ENCODE assay signal across 14 mouse cellular contexts in genomic region chr2:71159576-71160306, GRCm38 (mm10). TPM values are rescaled to one million over a fixed set of nuclear protein-coding genes. Genes with fewer than 3 reads are reported as not detected.
A peak's percentile ranks its signal among the peaks of the same experiment; 100 is the strongest.
DNase-seq lines count a peak whose midpoint lies in the region; ATAC-seq and TF ChIP-seq lines count a peak whose summit lies in the region.
"Had no signal": no experiment of that assay in that cellular context is flagged by ENCODE, and none has a peak within 500 bp of the region (broad histone marks: within the 10 kb centered on the region; RNA-seq: fewer than 3 reads in every experiment).

No protein-coding gene starts in this region.

- H3K27me3 ChIP-seq in kidney, postnatal 0 days (ENCODE audit: insufficient read depth, low read length), result no peaks in the 10 kb centered on the region
- H3K27me3 ChIP-seq in forebrain, embryonic 12.5 days, result no peaks in the 10 kb centered on the region
- H3K27me3 ChIP-seq in midbrain, embryonic 13.5 days, result no peaks in the 10 kb centered on the region

- WGBS in kidney, postnatal 0 days, result 70% methylated on average over 16 of the region's 16 CpGs
- WGBS in forebrain, embryonic 12.5 days, result 70% methylated on average over 16 of the region's 16 CpGs
- WGBS in midbrain, embryonic 13.5 days, result 77% methylated on average over 16 of the region's 16 CpGs

- H3K36me3 ChIP-seq in kidney, postnatal 0 days (ENCODE audit: insufficient read depth, low read length), result no peaks in the 10 kb centered on the region
- no peaks in the 10 kb centered on the region for H3K36me3 ChIP-seq in forebrain, embryonic 12.5 days (replicated peaks)
- H3K36me3 ChIP-seq in midbrain, embryonic 13.5 days, result no peaks in the 10 kb centered on the region
- H3K36me3 ChIP-seq: limb, embryonic 10.5 days had no signal

- no peak for TF ChIP-seq CTCF in kidney, postnatal 0 days (IDR thresholded peaks at IDR 0.05; ENCODE audit: low read depth)

- H3K9ac ChIP-seq in kidney, postnatal 0 days (ENCODE audit: low read depth, low read length), result no peak overlapping the region
- H3K9ac ChIP-seq in forebrain, embryonic 12.5 days, result peak overlapping the region; percentile 36; the same call in 1 of the 2 replicates
- H3K9ac ChIP-seq in midbrain, embryonic 13.5 days (replicated peaks), result no peak overlapping the region

- H3K27ac ChIP-seq in kidney, postnatal 0 days, result no peak overlapping the region
- peak overlapping the region; percentile 77; the same call in 1 of the 2 replicates for H3K27ac ChIP-seq in forebrain, embryonic 12.5 days
- peak overlapping the region; percentile 67 for H3K27ac ChIP-seq in midbrain, embryonic 13.5 days
- H3K27ac ChIP-seq: limb, embryonic 10.5 days had no signal

- no peak for ATAC-seq in cerebellum, adult (ENCODE audit: insufficient number of reproducible peaks, low FRiP score, low TSS enrichment)
- no peak for ATAC-seq in kidney, postnatal 0 days (replicated peaks; ENCODE audit: low FRiP score, low read depth)
- peak; percentile 55 for ATAC-seq in forebrain, embryonic 12.5 days (ENCODE audit: low FRiP score)
- peak; percentile 66 for ATAC-seq in midbrain, embryonic 13.5 days

- H3K4me1 ChIP-seq in kidney, postnatal 0 days (replicated peaks; ENCODE audit: insufficient read depth, low read length), result 0 out of 2 replicates have a peak, but pooled peaks cover 3% of the 10 kb centered on the region
- H3K4me1 ChIP-seq in forebrain, embryonic 12.5 days, result peaks cover 12% of the 10 kb centered on the region
- H3K4me1 ChIP-seq in midbrain, embryonic 13.5 days (replicated peaks), result peaks cover 11% of the 10 kb centered on the region

- H3K4me2 ChIP-seq in kidney, postnatal 0 days (ENCODE audit: low read length), result peak overlapping the region; percentile 19; the same call in 1 of the 2 replicates
- H3K4me2 ChIP-seq in forebrain, embryonic 12.5 days, result peak overlapping the region; percentile 44
- H3K4me2 ChIP-seq in midbrain, embryonic 13.5 days (replicated peaks), result peak overlapping the region; percentile 22

- H3K4me3 ChIP-seq in kidney, postnatal 0 days (replicated peaks; ENCODE audit: low read depth, low read length), result no peak overlapping the region
- H3K4me3 ChIP-seq in forebrain, embryonic 12.5 days (replicated peaks), result no peak overlapping the region
- no peak overlapping the region for H3K4me3 ChIP-seq in midbrain, embryonic 13.5 days (replicated peaks)
- H3K4me3 ChIP-seq: limb, embryonic 10.5 days had no signal

- H3K9me3 ChIP-seq in kidney, postnatal 0 days (replicated peaks; ENCODE audit: low read length), result no peaks in the 10 kb centered on the region
- H3K9me3 ChIP-seq in forebrain, embryonic 12.5 days, result no peaks in the 10 kb centered on the region
- no peaks in the 10 kb centered on the region for H3K9me3 ChIP-seq in midbrain, embryonic 13.5 days
- H3K9me3 ChIP-seq: limb, embryonic 10.5 days had no signal

- peak; percentile 7 to 8 for DNase-seq in cerebellum, postnatal 14 days
- DNase-seq in kidney, postnatal 0 days (ENCODE audit: low spot score), result no peak
- no peak for DNase-seq in kidney, adult 18-20 months
- DNase-seq in cerebellum, adult 9-10 months, result no peak
- no peak for DNase-seq in cerebellum, postnatal 4 days (ENCODE audit: low spot score in 2 of 2)
- DNase-seq: adrenal gland, postnatal 25 days; cerebellum, adult 18-20 months; kidney, adult 8-10 months; lung, postnatal 14 days; spleen, adult 18-20 months had no signal

RNA-seq across cellular contexts. Expression of gene Cybrd1, which starts 42.0 kb away (rescaled TPM):
- 1.0 and 1.2 TPM in 2 replicates for polyA plus RNA-seq in kidney, postnatal 0 days (2015; fragmentation: Nextera tagmentation; extraction: Ambion mirVana)
- polyA plus RNA-seq in forebrain, embryonic 12.5 days (2016; fragmentation: Nextera tagmentation; extraction: Ambion mirVana), result 0.38 and 0.41 TPM in 2 replicates
- 0.52 and 0.86 TPM in 2 replicates for polyA plus RNA-seq in midbrain, embryonic 13.5 days (2015; fragmentation: Nextera tagmentation; extraction: Ambion mirVana)

RNA-seq across cellular contexts. Expression of gene Dync1i2, which starts 51.8 kb away (rescaled TPM):
- polyA plus RNA-seq in kidney, postnatal 0 days (2015; fragmentation: Nextera tagmentation; extraction: Ambion mirVana), result 80.9 and 88.8 TPM in 2 replicates
- polyA plus RNA-seq in forebrain, embryonic 12.5 days (2016; fragmentation: Nextera tagmentation; extraction: Ambion mirVana), result 171 and 182 TPM in 2 replicates
- 184 and 211 TPM in 2 replicates for polyA plus RNA-seq in midbrain, embryonic 13.5 days (2015; fragmentation: Nextera tagmentation; extraction: Ambion mirVana)

Comparison
In these comparisons a context has a peak if more than half of its experiments do, and no peak if none do; other contexts are left out.
1. DNase-seq: peak in cerebellum, postnatal 14 days (2 of 2); none in kidney, postnatal 0 days (single experiment), kidney, adult 18-20 months (single experiment), cerebellum, adult 9-10 months (single experiment) and cerebellum, postnatal 4 days (0 of 2).
2. ATAC-seq: peak in forebrain, embryonic 12.5 days (single experiment) and midbrain, embryonic 13.5 days (single experiment); none in cerebellum, adult (single experiment) and kidney, postnatal 0 days (single experiment).
3. Peak in every context shown above with its lines, with median percentiles within 50 percentile points of each other: H3K4me2 ChIP-seq.